Mouse (Mus musculus) layer of hippocampus, postnatal 10 days (tissue): ENCODE measurements around the gene Tagln2. TPM values are rescaled to one million over a fixed set of nuclear protein-coding genes. Genes with fewer than 3 reads are reported as not detected.

Experiments used
- DNase-seq, 2 experiments: peaks; one replicate each; pipeline ENCODE4 v3.0.0; 2021; ENCODE audit warnings: low spot score in 2 of 2
- total RNA-seq, 2 experiments: library from RNA; stranded (reverse); gene quantifications; 2 replicates each; pipeline ENCODE4 v1.2.3; 2021

Gene Tagln2
- total RNA-seq, 2 experiments from 2014 or later: 20.7 to 21.4 TPM

GRCm38 (mm10) chr1:172481111-172481510 is 18.7 kb upstream of the Tagln2 start:
- peak; percentile 8 to 13 for DNase-seq

GRCm38 (mm10) chr1:172481540-172482280 is 18.1 kb upstream of the Tagln2 start, which contains the start of gene Igsf9:
Gene Igsf9 (plus strand): TSS chr1:172481788.
- peak; percentile 92 to 96 for DNase-seq

DNA sequence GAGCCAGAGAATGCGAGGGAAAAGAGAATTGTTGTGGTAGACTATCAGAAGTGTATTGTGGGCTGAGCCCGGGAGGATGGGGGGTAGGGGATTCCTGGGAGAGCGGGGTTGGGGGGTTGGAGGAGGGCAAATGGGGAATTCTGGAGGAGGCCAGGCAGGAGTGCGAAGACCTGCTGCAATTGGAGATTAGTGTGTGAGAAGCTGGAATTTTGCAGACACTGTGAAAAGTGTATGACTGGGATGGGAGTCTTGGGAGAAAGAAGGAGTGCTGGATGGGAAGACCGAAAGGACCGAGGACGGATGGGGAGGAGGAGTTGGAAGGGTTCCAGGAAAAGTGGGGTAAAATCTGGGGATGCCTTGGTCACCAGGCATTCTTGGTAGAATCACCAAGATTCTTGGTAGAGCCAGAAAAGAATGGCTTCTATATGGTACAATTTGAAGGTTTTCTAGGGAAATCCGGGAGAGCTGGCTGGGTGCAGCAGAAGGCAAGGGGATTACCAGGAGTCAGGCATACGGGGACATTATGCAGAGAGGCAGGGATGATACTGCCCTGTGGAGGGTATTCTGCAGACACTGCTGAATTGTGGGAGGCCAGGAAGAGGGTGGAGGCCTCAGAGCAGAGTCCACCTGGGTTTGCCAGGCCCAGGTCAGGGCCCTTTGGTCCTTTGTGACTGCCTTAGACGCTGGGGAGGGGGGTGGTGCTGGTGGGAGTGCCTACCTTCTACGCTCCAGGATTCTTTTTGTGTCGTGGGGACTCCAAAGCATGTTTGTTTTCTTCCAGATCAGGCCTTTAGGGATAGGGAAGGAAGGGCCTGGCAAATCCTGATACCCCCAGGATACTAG is 17.1 kb upstream of the Tagln2 start:
- no peak for DNase-seq

DNA sequence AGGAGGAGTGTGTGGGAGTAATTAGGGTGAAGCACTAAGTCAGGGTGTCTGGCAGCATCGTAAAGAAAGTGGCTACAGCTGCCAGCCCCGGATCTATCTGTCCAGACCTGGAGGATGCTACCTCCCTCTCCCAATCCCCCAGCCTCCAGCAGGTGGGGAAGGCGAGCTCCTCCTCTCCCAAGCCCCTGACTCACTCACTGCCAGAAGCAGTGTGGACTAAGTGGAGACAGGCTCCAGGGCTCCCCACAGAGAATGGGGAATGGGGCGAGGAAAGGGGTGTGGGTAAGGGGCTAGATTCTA is 16.5 kb upstream of the Tagln2 start:
- DNase-seq: peak in 1 of 2 experiments; percentile 18

- peak in 1 of 2 experiments; percentile 10 for DNase-seq
Measured at GRCm38 (mm10) chr1:172484236-172484635, 15.6 kb upstream of the Tagln2 start.

DNA sequence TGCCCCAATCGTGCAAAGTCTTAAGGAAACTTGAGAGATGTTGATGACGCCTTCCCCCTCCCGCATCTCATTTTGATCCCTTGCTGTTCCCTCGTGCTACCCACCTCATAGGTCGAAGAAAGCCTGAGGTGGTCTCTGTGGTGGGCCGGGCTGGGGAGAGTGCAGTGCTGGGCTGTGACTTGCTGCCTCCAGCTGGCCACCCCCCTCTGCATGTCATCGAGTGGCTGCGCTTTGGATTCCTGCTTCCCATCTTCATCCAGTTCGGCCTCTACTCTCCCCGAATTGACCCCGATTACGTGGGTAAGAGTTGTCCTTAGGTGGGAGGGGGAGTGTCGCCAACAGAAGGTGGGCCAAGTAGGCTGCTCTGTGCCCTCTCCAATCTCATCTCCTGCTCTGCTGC is 15.2 kb upstream of the Tagln2 start:
- DNase-seq: no peak

DNA sequence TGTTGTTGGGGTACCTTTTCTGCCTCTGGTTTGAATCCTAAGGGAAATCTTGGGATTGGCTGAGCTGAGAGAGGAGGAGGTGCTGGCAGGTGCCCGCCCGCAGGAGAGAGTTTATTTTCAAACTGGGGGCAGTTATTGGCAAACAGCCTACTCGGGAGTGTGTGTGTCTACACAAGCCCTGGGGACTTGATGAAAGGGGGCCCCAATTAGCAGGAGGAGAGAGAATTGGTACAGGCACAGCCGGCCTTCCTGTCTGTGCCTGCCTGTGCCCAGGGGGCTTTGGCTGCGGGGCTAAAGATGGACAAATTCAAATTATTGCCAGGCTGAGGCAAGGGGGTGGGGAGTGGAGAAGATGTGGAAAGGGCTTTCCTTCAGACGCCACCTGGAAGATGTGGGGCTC is 14.0 kb upstream of the Tagln2 start:
- DNase-seq: no peak

DNA sequence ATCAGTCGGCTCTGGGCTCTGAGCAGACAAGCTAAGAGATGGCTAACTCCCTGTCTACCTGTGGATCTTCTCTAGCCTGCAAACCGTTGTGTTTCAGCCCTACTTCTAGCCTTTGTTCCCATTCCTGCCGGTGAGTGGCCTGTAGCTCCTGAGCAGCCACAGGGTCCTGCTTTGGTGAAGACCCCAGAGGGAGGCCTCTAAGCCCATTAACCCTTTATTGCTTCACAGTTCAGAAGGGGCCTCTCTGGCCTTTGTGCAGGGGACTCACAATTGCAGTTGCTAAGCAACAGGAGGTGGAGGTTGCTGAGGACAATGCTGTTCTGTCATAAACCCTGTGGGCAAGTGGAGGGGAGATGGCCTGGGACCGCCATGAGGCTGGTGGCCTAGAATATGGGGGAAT is 13.6 kb upstream of the Tagln2 start:
- DNase-seq: no peak

DNA sequence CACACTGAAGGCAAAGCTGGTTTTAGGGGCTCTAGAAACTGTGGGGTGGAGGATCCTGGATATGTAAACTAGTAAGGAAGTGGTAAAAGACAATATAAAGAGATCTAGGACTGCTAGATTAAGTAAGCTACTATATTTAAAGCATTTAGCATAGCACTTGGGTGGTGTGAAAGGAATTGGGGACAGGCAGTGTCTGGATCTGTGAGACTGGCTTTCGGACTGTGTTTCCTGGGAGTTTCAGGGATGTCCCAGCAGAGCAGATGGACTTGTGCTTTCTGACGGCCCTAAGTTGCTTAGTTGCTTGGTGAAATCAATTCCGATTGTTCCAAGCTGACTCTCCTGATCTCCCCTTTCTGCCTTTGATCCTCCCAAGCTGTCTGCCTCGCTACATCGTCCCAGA is 13.2 kb upstream of the Tagln2 start:
- DNase-seq: no peak

- no peak for DNase-seq
Measured at GRCm38 (mm10) chr1:172487859-172488258, 12.0 kb upstream of the Tagln2 start.

DNA sequence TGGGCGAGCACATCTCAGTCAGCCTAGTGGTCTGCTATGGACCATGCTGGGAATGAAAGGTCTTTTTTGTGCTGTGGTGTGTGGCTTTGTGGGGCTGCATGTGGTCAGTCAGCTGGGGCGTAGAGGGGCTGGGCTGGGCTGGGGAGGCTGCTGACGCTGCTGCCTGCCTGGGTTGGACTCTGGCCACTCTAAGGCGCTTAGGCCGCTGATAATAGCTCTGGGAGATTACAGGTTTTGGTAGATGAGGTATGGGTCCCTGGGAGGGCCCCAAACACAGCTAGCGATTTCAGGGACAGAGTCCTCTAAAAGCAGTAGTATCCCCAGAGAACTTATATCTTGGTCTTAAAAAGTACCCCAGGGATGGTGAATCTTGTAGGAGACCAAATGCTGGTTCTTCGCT is 11.0 kb upstream of the Tagln2 start:
- DNase-seq: no peak

DNA sequence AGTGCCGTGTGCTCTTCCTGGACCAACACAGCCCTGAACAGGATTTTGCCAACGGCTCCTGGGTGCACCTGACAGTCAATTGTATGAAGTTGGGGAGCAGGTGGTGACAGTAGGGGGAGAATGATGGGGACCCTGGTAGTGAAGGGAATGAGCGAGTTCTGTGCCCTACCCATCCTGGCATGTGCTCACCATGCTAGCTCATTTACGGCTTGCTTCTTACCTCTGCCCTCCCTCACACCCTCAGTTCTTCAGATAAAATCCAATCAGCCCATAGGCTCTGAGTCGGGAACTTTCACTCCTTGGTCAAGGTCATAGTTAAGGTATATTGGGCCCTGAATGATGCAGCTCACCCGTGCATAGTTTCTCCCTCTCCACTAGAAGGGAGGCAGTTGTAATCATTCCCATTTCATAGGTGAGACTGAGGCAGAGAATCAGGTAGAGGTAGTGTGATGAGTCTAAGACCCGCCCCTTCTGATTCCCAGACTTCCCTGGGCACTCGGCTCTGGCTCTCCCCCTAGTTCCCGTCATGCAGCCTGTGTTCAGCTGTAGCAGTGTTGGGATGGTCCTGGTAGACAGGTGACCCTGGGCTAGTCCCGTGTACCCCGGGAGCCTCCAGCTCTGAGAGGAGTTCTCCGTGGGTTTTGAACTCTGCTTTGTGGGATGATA is 10.1 kb upstream of the Tagln2 start:
- no peak for DNase-seq

- peak; percentile 94 to 96 for DNase-seq
Measured at GRCm38 (mm10) chr1:172490261-172490661, 9.6 kb upstream of the Tagln2 start.

DNA sequence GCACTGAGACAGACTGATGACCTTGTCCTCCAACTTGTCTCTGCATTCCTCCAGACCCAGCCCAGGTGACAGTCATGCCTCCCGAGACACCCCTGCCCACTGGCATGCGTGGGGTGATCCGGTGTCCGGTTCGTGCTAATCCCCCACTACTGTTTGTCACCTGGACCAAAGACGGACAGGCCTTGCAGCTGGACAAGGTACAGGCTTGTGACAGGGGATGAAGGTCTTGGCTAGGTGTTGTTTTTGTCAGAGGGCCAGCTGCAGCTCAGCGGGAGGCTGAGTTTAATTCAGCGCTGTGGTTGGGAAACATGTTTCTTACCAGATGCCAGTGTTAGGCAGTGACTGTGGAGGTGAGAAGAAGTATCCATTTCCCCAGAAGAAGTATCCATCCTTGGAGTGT is 7.8 kb upstream of the Tagln2 start:
- peak in 1 of 2 experiments; percentile 11 for DNase-seq

DNA sequence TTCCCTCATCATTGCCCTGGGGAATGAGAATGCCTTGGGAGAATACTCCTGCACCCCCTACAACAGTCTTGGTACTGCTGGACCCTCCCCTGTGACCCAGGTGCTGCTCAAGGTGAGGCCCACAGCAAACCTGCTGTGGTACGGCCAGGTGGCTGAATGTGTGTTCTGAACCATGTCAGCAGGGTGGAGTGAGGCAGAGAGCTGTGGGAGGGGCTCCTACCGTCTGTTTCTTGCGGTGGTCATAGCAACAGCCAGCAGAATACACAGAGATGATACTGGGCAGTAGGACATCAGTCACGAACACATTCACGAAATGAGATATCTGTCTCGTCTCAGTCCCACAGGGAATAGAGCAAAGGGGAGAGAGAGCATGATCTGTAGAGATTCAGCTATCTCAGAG is 6.3 kb upstream of the Tagln2 start:
- DNase-seq: no peak

GRCm38 (mm10) chr1:172496030-172496429 is 3.8 kb upstream of the Tagln2 start:
- DNase-seq: no peak

GRCm38 (mm10) chr1:172497428-172497827 is 2.4 kb upstream of the Tagln2 start:
- DNase-seq: no peak

- DNase-seq: no peak
Measured at GRCm38 (mm10) chr1:172500451-172501370, 864 bp downstream of the Tagln2 start.

DNA sequence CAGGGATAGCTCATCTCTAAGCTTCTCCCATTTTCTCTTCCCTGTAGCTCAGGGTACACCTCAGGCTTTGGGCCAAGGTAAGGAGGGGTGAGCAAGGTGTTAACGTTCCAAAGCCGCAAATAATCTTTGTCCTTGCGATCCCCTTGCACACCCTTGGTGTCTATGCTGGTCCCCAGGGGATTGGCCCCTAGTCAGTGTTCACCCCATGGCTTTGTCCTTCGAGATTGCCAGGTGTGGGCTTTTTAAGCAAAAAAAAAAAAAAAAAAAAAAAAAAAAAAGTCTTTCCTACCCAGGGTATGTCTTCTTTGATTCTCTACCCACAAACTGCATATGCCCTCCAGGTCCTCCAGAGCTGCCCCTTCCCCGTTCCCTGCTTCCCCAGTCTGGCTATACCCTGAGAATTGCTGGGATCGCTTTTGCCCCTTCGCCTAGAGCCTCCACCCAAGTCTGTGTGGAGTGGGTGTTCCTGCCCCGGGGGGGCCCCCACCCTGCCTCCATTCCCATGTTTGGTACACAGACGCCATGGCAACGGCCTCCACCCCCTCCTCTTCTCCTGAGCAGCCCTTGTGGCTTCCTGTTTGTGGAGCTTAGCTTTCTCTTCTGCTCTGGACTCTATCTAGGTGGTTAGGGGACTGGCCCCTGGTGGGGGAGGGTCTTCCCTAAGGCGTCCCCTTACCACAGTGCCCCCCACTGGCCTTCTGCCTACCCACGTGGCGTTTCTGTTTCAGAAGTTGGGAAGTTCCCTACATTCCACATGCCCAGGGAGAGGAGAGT is 1.7 kb downstream of the Tagln2 start:
- peak in 1 of 2 experiments; percentile 46 for DNase-seq
